Mouse (Mus musculus): ENCODE results near the gene Gli2.

Gene Gli2

DNA sequence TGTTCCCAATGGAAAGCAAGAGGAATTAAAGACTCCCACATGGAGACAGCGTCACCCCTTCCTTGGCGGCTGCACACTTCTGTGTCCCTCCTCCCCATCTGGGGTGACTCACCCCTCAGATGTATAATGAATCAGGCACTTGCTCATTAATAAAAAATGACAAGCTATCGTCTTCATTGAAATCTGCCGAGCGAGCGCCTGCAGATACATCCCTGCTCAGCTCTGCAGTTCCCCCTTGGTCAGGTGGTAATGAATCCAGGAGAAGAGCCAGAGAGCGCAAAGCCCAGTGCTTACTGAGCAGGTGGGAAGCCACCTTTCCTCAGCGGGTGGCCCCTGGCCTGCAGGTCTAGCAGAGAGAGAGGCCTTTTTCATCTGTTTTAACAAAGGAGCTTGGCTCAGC lies 112.1 kb downstream of the Gli2 start:
- in situ Hi-C loops (cut with MboI) = no loop called here

DNA sequence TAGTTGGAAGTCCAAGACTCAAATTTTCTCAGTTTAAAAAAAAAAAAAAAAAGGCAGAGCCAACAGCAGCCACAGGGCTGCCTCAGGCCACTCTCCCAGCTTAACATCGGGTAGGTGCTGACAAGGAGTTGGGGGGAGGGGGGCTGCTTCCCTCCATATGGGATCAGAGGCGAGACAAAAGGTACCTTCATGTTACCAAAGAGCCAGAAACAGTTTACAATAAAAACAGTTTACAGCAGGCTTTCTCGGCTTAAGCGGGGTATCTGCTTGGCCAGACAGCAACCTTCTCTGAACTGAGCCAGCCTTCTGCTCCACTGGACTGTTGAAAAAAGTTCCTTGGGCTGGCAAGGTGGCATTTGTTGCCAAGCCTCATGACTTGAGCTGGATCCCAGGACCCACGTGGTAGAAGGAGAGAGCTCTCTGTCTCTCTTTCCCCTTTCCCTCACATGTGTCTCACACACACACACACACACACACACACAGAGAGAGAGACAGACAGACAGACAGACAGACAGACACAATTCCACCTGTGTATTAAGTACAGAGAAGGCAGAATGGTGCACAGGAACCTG lies 113.1 kb downstream of the Gli2 start:
- in situ Hi-C loops (cut with MboI) = no loop called here

DNA sequence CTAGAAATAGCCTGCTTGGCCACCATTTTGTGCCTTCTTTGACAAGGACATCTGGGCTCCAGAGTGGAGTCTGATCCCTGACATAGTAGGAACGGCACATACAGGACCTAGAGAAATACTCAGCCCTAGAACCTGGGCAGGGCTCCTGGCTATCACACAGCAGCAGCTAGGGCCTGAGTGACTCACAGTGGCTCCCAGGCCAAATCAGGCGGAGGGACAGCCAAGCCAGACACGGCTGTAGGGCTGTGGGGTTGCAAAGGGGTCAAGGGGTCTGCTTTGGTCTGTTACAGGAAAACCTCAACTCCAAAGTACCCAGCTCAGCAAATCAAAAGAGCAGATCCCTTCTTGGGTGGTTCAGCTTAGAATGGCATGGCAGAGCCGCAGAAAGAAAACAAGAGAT lies 115.2 kb downstream of the Gli2 start:
- in situ Hi-C loops (cut with MboI) = no loop called here

DNA sequence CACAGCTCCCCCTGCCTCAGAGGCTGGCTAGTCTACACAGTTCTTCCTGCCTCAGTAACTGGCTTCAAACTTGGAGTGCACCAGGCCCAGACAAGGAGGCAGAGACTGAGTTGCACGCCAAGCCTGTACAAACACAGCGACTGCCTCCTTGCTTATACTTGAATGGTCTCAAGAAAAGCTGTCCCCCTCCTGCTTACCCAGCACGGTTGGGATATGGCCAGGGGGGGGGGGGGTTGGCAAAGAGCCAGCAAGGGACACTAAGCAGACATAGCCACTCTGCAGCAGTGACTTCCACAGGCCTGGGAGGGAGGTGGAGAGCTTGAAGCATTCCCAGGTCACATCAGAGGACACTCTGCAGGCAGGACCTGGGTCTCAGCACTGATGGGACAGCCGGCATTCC lies 117.3 kb downstream of the Gli2 start:
- in situ Hi-C loops (cut with MboI) = no loop called here

DNA sequence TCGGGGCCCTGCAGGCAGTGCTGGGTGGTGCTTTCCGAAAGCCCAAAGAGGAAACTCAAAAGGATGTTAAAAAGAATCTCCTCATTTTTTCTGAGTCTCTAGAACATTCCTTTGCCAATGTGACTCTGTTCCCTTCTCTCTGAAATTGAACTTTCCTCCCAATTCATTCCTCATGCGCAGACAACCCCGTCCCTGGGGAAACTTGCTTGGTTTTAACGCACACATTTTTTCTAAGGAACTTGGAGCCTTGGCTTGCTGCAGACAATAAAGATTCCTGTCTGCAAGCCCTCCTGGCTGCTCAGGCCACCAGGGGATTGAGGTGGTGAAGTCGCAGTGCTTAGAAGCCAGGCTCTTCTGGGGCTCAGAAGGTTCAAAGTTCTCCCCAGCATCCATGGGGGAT lies 117.9 kb downstream of the Gli2 start:
- in situ Hi-C loops (cut with MboI) = no loop called here

DNA sequence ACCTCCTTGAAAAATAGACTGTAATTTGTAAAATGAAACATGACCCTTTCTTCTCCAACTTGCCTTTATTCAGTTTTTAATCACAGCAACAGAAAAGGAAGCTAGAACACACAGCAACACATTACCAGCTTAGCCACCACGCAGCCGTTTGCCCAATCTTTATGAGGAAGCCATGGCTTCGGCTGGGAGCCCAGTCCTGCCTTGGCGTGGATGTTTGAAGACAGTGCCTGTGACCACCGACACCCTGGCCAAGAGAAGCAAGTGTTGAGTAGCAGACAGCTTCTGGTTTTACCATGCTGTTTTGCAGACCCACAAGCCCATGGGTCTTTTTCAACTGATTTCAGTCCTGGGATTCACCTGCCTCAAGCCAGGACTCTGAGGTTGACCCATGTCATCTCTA lies 121.3 kb downstream of the Gli2 start:
- in situ Hi-C loops (cut with MboI) = no loop called here

DNA sequence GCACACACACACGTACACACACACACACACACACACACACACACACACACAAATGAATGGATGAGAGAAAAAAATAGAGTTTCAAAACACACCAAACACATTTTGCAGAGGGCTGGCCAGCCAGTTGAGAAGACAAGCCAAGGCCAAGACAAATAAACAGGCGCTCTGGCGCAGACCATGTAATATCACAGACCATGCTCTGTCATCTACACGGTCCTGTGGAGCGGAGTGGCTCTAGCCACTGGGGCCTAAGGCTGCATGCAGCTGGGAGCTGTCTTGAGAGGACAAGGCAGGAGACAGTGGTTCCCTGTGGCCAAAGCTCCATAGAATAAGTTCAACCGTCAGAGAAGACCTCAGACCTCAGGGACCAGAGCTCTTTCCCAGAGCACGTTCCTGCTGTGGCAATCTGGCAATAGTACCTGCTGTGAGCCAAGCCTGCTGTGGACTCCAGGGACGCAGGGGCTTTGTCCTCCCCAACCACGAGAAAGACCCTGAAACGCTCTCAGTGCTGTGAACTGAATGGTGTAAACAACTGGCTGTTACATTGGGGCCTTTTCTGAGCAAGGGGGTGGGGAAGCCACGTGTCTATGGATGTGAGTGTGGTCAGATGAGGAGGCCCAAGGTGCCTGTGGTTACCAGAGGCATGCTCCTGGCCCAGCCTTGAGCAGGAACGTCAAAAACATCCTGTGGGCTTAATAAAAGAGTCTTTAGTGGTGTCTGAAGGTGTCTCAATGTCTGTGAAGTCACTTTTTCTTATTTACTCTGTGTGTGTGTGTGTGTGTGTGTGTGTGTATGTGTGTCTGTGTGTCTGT lies 125.7 kb downstream of the Gli2 start:
- in situ Hi-C loops (cut with MboI) = no loop called here

DNA sequence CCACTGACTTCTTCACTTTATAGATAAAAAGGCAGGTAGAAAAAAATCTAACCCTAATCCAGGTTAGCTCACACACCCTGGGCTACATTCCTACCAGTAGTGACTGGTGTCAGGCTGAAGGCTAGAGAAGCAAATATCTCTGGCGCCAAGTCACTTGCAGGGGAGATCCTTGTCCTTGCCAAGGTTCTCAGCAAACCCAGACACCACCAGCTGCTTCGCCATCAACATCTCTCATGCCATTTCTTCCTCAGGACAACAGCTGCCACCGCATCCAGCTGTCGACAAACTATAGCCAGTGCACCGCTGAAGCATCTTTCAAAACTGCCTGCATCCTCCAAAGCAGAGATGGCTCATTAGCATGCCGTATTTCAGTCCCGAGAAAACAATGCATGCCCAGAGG lies 126.9 kb downstream of the Gli2 start:
- in situ Hi-C loops (cut with MboI) = no loop called here

DNA sequence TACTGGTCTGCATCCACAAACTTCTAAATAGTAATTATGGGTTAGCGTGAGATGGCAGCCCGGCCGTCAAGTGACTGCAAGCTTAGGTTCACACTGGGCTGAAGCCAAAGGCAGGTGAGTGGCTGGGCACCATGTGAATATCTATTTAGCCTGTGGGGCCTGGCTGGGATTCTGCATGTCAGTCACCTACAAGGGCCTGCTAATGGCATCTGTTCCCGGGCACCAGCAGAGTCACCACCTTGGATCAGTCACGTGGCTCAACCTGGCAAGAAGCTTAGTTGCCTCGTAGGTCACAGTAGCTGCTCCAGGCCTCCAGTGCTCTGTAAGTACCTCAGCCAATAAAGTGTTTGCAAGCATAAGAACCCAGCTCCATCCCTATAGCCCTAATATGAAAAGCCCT lies 131.2 kb downstream of the Gli2 start:
- in situ Hi-C loops (cut with MboI) = no loop called here

DNA sequence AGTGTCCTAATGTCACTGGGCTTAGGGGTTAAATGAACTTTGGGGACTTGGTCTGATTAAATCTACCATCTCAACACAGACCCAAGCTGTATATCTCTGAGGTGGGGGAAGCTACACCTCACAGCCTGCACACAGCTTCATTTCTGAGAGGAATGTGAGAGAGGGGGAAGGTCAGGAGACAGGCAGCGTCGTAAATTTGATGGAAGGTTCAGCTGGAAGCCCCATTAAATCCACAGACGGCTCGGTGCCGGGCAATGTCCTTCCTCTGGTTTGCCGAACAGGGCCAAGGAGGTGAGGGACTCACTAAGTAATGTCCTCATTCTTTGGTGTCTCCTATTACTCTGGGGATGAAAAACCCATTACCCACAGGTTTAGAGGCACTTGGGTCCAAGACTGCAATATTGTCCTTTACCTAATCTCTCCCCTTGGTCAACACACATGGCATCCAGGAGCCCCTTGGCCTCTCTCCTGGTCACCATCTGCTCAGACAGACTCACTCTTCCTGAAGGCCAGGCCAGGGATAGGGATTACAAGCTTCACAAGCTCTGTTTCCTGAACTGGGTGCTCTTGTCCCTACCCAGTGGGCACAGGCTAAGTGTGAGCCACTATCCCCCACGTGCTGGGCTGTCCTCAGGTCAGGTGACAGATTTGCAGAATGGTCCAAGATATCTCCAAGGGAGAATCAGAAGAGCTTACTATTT lies 135.7 kb downstream of the Gli2 start:
- in situ Hi-C loops (cut with MboI) = no loop called here

DNA sequence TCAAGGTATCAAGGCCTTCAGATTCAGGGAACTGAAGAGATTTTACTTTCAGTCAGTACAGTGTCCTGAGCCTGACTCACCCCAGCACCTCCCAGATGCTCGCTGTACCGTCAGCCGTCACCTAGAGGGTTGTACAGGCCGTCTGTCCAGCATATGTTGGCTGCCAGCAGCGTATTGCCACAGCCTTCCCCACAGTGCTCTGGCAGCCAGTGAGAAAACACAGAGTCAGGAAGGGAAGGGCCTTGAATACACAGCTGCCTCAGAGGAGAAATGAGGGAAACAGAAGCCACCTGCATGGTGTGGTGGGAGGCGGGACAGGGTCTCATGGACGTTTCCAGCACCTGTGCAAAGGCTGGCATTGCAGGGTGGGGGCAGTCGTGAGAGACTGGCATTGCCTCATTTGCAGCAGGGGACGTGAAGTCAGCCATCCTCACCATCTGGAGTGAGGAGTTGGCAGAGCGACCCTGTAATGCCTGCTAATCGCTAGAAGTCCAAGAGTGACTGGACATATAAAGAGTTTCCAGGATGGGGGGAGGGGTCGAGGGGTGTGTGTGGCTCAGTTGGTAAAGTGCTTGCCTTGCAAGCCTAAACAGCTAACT lies 136.8 kb downstream of the Gli2 start:
- in situ Hi-C loops (cut with MboI) = no loop called here

DNA sequence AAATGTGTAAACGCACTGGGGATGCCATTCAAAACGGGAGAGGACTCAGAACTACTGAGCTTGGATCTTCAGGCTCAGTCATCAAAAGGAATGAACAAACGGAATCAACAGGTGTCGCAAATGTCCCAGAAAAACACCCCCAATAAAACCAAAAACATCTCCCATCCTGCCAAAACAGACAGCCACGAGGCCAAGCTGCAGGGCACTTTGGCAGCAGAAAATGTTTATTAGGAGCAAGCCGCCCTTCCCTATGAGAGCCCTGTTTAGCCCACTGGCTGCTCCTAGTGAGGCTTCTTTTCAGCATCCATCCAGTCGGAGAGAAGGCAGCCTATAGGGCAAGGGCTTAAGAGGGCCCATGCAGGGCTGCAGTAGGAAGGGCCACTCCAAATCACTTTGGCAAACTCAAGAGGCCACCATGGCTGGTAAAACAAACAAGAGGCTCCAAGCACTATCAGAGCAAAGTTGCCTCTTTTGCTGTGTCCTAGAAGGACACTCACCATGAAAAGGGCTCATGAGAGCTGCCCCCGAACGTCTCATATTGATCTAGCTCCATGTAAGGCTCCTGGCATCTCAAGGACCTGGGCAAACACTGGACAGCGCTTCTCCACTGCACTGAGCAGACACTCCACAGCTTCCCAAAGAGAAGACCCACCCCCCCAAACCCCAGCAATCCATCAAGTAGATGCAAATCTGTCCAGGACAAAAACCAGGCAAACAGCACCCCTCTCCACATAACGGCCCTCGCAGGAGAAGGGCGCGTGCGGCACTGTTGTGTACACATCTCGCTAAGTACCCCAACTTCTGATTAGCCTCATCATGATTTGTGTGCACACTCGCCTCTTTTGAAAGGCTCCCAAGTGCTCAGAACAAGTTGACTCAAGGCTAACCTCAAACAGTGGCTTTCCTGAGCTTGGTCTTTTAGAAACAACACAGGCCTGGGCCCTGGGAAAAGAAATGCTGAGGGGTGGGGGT lies 139.7 kb downstream of the Gli2 start:
- in situ Hi-C loops (cut with MboI) = no loop called here

DNA sequence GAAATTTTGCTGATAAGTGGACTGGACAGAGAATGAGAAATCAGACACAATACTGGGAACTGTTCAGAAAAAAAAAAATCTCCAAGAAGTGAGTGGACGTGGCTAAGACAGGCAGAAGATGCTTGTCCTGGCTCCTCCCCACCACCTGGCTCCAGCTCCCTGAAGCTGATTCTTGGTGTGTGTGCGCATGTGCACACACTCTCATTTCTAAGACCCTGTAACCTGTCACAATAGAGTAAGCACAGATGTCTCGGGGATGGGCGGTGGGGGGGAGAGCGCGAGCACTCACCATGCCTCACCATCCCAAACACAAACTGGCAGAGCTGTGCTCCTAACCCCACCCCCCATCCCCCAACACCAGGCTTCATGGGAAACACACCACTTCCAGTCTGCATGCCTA lies 140.5 kb downstream of the Gli2 start:
- in situ Hi-C loops (cut with MboI) = no loop called here

DNA sequence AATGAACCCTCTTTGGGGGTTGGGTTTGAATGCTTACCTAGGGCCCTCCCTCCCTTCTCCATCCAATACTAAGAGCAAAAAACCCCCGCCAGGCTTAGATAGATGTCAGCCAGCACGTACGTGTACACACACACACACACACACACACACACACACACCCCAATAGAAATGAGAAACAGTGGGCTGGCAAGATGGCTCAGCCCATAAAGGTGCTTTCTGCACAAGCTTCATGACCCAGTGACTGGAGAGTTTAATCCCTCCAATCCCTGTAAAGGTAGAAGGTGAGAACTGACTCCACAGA lies 142.0 kb downstream of the Gli2 start:
- in situ Hi-C loops (cut with MboI) = no loop called here

DNA sequence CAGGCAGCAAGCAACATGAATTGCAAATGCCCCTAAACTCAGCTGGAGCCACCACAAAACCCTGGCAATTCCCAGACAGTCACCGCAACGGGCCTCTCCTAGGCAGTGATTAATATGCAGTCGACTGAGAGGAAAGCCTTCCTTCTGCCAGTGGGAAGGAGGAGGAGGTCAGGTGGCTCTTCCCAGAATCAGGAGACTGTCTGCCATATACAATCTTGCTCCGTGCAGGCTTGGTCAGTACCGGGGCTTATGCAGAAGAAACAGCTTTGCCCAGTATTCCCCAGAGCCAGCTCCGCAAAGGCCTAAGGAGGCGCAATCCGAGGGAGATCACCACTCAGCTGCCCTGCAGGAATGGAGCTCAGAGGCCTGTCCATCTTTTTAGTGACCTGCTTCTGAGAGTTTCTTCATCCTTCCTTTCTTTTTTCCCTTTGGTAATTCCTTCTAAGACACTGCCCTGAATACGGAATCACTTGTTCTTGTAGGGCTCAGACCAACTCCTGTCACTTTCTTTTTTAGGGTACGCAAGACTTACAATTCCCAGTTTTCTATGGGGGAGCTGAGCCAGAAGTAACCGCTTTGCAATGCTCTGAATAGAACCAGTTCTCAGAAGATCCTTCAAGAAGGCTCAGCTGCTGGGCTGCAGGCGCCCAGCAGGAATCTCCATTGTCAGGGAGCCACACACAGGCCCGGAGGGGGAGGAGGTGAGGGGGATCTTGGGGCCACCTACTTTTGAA lies 142.6 kb downstream of the Gli2 start:
- in situ Hi-C loops (cut with MboI) = no loop called here

DNA sequence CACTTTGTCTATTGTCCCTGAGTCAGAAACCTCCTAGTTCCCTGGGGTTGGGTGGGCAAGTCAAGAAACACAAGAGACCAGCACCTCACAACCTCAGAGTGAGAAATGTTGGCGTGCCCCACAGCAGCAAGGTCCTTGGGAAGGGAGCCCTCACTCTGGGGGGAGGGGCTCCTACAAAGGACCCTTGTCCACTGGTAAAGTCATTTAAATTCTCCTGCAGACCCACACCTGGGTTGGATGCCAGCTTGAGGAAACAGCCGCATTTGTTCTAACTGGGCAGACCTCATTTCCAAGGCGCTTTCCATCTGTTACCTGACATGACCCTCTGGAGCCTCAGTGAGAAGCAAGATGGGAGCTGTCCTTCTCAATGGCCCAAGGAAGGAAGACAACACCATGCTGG lies 144.4 kb downstream of the Gli2 start:
- in situ Hi-C loops (cut with MboI) = no loop called here

DNA sequence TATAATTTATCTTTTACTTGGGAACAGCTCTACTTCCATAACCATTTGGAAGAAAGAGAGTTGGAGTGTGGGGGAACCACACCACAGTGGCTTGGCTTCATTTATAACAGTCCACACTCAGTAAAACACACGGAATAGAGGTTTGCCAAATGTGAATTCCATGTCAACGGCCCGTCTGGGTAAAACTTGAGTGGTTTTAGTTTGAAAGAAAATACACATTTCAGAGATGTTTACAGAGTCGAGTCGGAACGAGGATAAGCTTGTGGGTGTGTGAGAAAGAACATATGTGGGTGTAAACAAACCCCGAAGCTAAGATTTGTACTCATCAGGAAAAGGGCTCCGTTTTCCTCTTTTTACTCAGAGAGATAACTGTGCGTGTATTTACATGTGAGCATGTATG lies 145.8 kb downstream of the Gli2 start:
- in situ Hi-C loops (cut with MboI) = no loop called here

DNA sequence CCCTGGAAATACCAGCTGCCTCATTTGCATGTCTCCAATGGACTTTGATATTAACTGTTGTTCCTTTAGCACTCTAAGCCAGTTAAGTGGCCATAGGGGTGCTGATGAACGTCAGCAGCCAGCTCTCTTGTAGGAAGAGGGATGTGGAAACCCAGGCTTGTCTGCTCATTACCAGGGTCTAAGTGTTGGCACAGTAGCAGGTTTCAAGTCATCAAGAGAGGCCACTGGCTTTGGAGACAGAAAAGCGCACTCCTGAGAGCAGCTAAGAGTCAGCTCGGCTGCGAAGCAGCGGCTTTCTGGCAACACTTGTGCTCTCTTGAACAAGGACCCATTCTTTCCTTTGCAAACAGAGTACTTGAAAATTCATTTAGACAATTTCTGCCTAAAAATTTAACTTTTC lies 148.1 kb downstream of the Gli2 start:
- in situ Hi-C loops (cut with MboI) = no loop called here

DNA sequence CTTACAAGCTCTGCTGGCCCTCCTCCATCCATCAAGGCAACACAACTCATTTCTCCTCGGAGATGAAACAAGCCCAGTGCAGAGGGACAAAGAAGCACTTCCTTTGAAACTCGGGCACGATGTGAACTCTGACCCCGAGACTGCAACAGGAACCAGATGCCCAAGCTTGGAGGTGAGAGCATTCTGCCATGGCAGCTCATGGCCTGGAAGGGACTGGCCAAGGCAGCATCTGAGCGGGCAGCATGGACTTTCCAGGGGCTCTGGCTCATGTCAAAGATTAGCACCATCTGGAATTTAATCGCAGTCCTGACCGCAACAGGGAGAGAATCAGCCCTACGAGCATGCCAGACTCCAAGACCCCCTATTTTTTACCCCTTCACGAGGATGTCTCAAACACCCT lies 148.5 kb downstream of the Gli2 start:
- in situ Hi-C loops (cut with MboI) = no loop called here

DNA sequence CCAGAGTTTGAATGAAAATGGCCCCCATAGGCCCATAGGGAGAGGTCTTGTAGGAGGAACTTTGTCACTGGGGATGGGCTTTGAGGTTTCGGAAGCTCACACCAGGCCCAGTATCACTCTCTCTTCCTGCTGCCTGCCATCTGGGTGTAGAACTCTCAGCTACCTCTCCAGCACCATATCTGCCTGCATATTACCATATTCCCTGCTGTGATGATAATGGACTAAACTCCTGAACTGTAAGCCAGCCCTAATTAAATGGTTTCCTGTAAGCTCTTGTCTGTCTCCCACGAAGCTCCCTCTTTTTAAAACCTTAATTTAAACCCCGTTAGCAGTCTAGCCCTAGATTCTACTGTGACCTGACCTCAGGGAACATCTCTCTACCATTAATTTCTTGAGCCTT lies 149.0 kb downstream of the Gli2 start:
- in situ Hi-C loops (cut with MboI) = no loop called here

DNA sequence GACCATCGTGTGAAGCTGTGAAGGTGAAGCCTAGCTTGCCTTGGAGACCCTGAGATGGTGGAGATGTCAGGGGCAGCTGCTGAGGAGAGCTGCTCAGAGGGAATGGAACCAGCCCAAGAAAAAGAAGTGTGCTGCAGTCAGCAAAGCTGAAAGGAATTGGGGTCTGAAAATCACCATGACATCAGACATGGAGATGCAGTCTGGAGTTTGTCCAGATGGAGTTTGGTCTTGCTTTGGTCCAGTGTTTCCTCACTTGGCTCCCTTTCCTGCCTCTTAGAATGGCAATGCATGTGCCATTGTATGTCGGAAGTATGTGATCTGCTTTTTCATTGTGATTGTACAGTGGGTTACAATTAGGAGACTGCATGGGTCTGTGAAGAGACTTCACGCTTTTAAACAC lies 149.7 kb downstream of the Gli2 start:
- in situ Hi-C loops (cut with MboI) = no loop called here

Measured in mature B cell (primary cell).